Mouse (Mus musculus): Measurements from ENCODE around the gene Rab5c. TPM values are rescaled to one million over a fixed set of nuclear protein-coding genes. Genes with fewer than 3 reads are reported as not detected.

The Rab5c gene
- total and polyA plus RNA-seq, 3 experiments, result 121 to 156 (median 150) TPM

DNA sequence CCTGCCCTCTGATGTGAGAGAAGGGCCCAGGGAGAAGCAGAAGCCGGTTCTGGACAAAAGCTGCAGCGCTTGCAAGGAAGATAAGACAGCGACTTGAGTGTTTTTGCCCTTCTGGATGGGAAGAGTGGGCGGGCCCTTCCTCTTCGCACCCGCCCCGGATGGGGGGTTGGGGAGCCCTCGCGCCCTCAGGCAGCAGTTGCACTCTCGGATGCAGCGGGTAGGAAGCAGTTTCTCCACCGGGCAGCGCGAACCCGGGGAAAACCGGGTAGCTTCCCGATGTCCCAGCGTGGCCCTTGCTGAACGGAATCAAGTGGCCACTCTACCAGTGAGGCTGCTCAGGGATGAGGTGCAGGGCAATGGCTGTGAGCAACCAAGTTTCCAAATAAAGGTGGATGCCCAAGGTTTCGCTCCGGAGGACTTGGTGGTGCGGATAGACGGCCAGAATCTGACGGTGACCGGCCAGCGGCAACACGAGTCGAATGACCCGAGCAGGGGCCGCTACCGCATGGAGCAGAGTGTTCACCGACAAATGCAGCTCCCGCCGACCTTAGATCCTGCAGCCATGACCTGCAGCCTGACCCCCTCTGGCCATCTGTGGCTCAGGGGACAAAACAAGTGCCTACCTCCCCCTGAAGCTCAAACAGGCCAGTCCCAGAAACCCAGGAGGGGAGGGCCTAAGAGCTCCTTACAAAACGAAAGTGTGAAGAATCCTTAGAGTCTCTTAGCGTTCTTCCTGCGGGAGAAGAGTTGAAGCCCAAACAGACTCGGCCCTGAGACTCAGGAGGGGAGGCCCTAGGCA lies 24.1 kb downstream of the Rab5c start, which contains the start of gene Hspb9:
TSS of gene Hspb9 (plus strand) at position 116 of the 799 bp plus-strand sequence.
- peaks cover 9 to 20% of the 10 kb centered on the region in 2 experiments for H3K4me1 ChIP-seq (ENCODE audit: control insufficient read depth in 1 of 2, insufficient read depth in 2 of 2)
- no peaks in the 10 kb centered on the region for H3K9me3 ChIP-seq (replicated peaks; ENCODE audit: low read length)
- H3K27me3 ChIP-seq (replicated peaks), result no peaks in the 10 kb centered on the region
- no peak for TF ChIP-seq MEF2A (IDR thresholded peaks at IDR 0.05; ENCODE audit: borderline replicate concordance, low read depth, low read length)
- TF ChIP-seq MAFK (IDR thresholded peaks at IDR 0.05; ENCODE audit: insufficient replicate concordance, low read length), result no peak
- TF ChIP-seq ETS1 (conservative IDR thresholded peaks at IDR 0.05; ENCODE audit: low read depth, low read length), result no peak
- dilution Hi-C loops (cut with MboI; ENCODE audit: extremely low pct_ligation_motif_present, extremely low pct_unique_long_range_greater_than_20kb, low sequenced_read_pairs) (no loop called here), in situ Hi-C loops (cut with MboI; ENCODE audit: low pct_ligation_motif_present, low pct_unique_long_range_greater_than_20kb, low sequenced_read_pairs) (no loop called here)
- H3K4me2 ChIP-seq (ENCODE audit: insufficient read depth, low read depth, poor library complexity, severe bottlenecking), result no peak within 1 kb of the TSS
- peaks cover 60 to 82% of the 10 kb centered on the region in 2 experiments for H3K36me3 ChIP-seq (replicated peaks in 1 of 2; ENCODE audit: control insufficient read depth in 1 of 2, insufficient read depth in 1 of 2, low read length in 1 of 2)
- no peak within 1 kb of the TSS for H3K4me3 ChIP-seq (replicated peaks in 1 of 3; ENCODE audit: low read depth in 2 of 3, low read length in 2 of 3, poor library complexity in 1 of 3)
- H3K79me2 ChIP-seq (replicated peaks; ENCODE audit: control insufficient read depth, extremely low read depth, insufficient read depth, poor library complexity, severe bottlenecking), result peaks cover 4% of the 10 kb centered on the region; the same call in 1 of the 2 replicates
- H3K9ac ChIP-seq (ENCODE audit: insufficient read depth, low read depth), result peak within 1 kb of the TSS; percentile 97; the same call in 1 of the 2 replicates
- no peak for DNase-seq (ENCODE audit: extremely low read depth)
- H3K27ac ChIP-seq (ENCODE audit: insufficient read depth, low read depth), result no peak within 1 kb of the TSS

DNA sequence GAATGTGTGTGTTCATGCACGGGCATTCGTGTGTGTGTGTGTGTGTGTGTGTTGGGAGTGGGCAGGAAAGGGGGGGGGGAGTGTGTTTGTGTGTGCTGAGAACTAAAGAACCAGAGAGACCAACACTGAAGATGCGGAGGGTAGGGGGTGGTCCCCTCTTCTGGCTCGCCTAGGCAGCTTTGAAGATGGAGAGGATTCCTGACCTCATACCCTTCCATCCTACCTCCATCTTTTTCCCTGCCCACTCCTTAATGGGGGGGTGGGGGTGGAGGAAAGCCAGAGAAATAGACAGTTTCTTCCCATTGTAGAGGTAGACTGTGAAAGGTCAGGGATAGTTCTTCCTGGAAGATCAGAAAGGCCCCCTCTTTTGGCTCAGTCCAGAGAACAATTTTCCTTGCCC lies 24.8 kb downstream of the Rab5c start:
- H3K4me3 ChIP-seq (replicated peaks in 1 of 3; ENCODE audit: low read depth in 2 of 3, low read length in 2 of 3, poor library complexity in 1 of 3), result no peak overlapping the region
- H3K36me3 ChIP-seq (replicated peaks in 1 of 2; ENCODE audit: control insufficient read depth in 1 of 2, insufficient read depth in 1 of 2, low read length in 1 of 2), result peaks cover 61 to 82% of the 10 kb centered on the region in 2 experiments
- H3K27ac ChIP-seq (ENCODE audit: insufficient read depth, low read depth), result no peak overlapping the region
- no peaks in the 10 kb centered on the region for H3K9me3 ChIP-seq (replicated peaks; ENCODE audit: low read length)
- peaks cover 9 to 28% of the 10 kb centered on the region in 2 experiments for H3K4me1 ChIP-seq (ENCODE audit: control insufficient read depth in 1 of 2, insufficient read depth in 2 of 2)
- H3K4me2 ChIP-seq (ENCODE audit: insufficient read depth, low read depth, poor library complexity, severe bottlenecking), result no peak overlapping the region
- no peak for DNase-seq (ENCODE audit: extremely low read depth)
- dilution Hi-C loops (cut with MboI; ENCODE audit: extremely low pct_ligation_motif_present, extremely low pct_unique_long_range_greater_than_20kb, low sequenced_read_pairs), result no loop called here
- peaks cover 4% of the 10 kb centered on the region; the same call in 1 of the 2 replicates for H3K79me2 ChIP-seq (replicated peaks; ENCODE audit: control insufficient read depth, extremely low read depth, insufficient read depth, poor library complexity, severe bottlenecking)
- H3K9ac ChIP-seq (ENCODE audit: insufficient read depth, low read depth), result no peak overlapping the region
- TF ChIP-seq ZKSCAN1 (IDR thresholded peaks at IDR 0.05; ENCODE audit: borderline replicate concordance, low read depth, low read length) (no peak), GABPA (IDR thresholded peaks at IDR 0.05; ENCODE audit: insufficient replicate concordance, low read depth, low read length) (no peak), NRF1 (IDR thresholded peaks at IDR 0.05; ENCODE audit: low read depth, low read length) (no peak), POLR2AphosphoS2 (IDR thresholded peaks at IDR 0.05; ENCODE audit: low read depth, low read length) (0 out of 2 replicates have a peak, but pooled peaks have one; percentile 1)
- no peaks in the 10 kb centered on the region for H3K27me3 ChIP-seq (replicated peaks)
- in situ Hi-C loops (cut with MboI; ENCODE audit: low pct_ligation_motif_present, low pct_unique_long_range_greater_than_20kb, low sequenced_read_pairs), result no loop called here

DNA sequence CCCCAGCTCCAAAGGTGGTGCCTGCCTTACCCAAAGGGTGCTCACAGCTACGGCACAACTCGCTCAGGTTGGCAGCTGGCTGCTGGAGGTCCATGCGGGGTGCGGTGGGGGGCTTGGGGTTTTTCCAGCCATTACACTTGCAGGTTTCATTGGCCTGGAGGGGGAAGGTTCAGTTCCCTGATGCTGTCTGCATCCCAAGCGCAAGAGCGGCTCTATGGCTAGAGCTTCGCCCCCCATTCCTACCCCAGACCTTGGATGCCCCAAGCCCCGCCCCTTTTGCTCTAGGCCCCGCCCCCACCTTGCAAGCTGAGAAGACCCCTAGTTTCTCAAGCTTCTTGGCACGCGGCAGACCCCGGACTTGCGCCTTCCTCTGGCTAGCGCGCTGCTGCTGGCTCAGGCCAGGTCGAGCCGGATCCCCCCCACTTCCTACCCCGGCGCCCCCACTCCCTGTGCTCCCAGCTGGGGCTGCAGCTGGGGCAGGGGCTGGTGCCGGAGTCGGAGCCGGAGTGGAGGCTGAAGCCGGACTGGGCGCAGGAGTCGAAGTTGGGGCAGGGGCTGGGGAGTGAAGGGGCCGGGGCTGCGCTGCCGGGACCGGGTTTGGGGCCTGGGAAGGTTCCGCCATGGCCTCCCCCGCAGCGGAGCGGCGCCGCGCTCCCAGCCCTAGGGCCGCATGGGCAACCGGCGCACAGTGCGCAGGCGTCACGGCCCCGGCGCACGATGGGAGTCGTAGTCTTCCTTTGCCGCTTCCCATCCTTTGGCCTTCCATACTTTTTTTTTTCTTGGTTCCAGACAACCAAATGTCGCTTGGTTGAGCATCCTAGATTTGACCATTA lies 26.0 kb downstream of the Rab5c start, which contains the start of gene Kat2a:
TSS of gene Kat2a (minus strand) at position 683 of the 833 bp plus-strand sequence.
- dilution Hi-C loops (cut with MboI; ENCODE audit: extremely low pct_ligation_motif_present, extremely low pct_unique_long_range_greater_than_20kb, low sequenced_read_pairs), result no loop called here
- TF ChIP-seq POLR2AphosphoS2 (IDR thresholded peaks at IDR 0.05; ENCODE audit: low read depth, low read length), result no peak; the same call in 1 of the 2 replicates
- no peak for TF ChIP-seq SMC3 (IDR thresholded peaks at IDR 0.05; ENCODE audit: low read depth, low read length)
- TF ChIP-seq MAX (IDR thresholded peaks at IDR 0.05; ENCODE audit: low read length), result peak; percentile 96
- TF ChIP-seq RAD21 (IDR thresholded peaks at IDR 0.05; ENCODE audit: low read depth, low read length), result no peak
- no peak for TF ChIP-seq UBTF (IDR thresholded peaks at IDR 0.05; ENCODE audit: low read depth, low read length)
- peak; percentile 39 for TF ChIP-seq IRF4 (IDR thresholded peaks at IDR 0.05; ENCODE audit: low read depth, low read length)
- no peak; the same call in 1 of the 2 replicates for TF ChIP-seq ZKSCAN1 (IDR thresholded peaks at IDR 0.05; ENCODE audit: borderline replicate concordance, low read depth, low read length)
- no peak for TF ChIP-seq CTCF (conservative IDR thresholded peaks at IDR 0.05 in 1 of 2, IDR thresholded peaks at IDR 0.05 in 1 of 2; ENCODE audit: low read depth in 2 of 2, low read length in 2 of 2)
- peak; percentile 97 for TF ChIP-seq HCFC1 (IDR thresholded peaks at IDR 0.05; ENCODE audit: low read depth, low read length)
- no peak for TF ChIP-seq CHD1 (IDR thresholded peaks at IDR 0.05; ENCODE audit: low read depth, low read length)
- no peak for TF ChIP-seq ZC3H11A (IDR thresholded peaks at IDR 0.05; ENCODE audit: low read depth, low read length)
- no peak; the same call in 1 of the 2 replicates for TF ChIP-seq USF1 (IDR thresholded peaks at IDR 0.05; ENCODE audit: low read depth, low read length)
- no peak for TF ChIP-seq MAFK (IDR thresholded peaks at IDR 0.05; ENCODE audit: insufficient replicate concordance, low read length)
- TF ChIP-seq TCF12 (IDR thresholded peaks at IDR 0.05; ENCODE audit: low read depth, low read length), result peak; percentile 83
- TF ChIP-seq NRF1 (IDR thresholded peaks at IDR 0.05; ENCODE audit: low read depth, low read length), result peak; percentile 94
- no peak for TF ChIP-seq E2F4 (IDR thresholded peaks at IDR 0.05; ENCODE audit: insufficient replicate concordance, low read depth, low read length)
- TF ChIP-seq GABPA (IDR thresholded peaks at IDR 0.05; ENCODE audit: insufficient replicate concordance, low read depth, low read length), result peak; percentile 77; the same call in 1 of the 2 replicates

More for the DNA sequence above, 26.0 kb downstream of the Rab5c start, which contains the start of gene Kat2a:
- Histone ChIP-seq H3K4me1 (ENCODE audit: control insufficient read depth in 1 of 2, insufficient read depth in 2 of 2) (peaks cover 9 to 40% of the 10 kb centered on the region in 2 experiments), H3K79me2 (replicated peaks; ENCODE audit: control insufficient read depth, extremely low read depth, insufficient read depth, poor library complexity, severe bottlenecking) (peaks cover 4% of the 10 kb centered on the region; the same call in 1 of the 2 replicates), H3K36me3 (replicated peaks in 1 of 2; ENCODE audit: control insufficient read depth in 1 of 2, insufficient read depth in 1 of 2, low read length in 1 of 2) (peaks cover 57 to 82% of the 10 kb centered on the region in 2 experiments), H3K27me3 (replicated peaks) (no peaks in the 10 kb centered on the region), H3K27ac (ENCODE audit: insufficient read depth, low read depth) (peak within 1 kb of the TSS; percentile 24; the same call in 1 of the 2 replicates), H3K4me3 (replicated peaks in 1 of 3; ENCODE audit: low read depth in 2 of 3, low read length in 2 of 3, poor library complexity in 1 of 3) (peak within 1 kb of the TSS; percentile 72 to 99 (median 73)), H3K4me2 (ENCODE audit: insufficient read depth, low read depth, poor library complexity, severe bottlenecking) (peak within 1 kb of the TSS; percentile 75), H3K9me3 (replicated peaks; ENCODE audit: low read length) (no peaks in the 10 kb centered on the region), H3K9ac (ENCODE audit: insufficient read depth, low read depth) (peak within 1 kb of the TSS; percentile 97)
- DNase-seq (ENCODE audit: extremely low read depth), result peak; percentile 82
- in situ Hi-C loops (cut with MboI; ENCODE audit: low pct_ligation_motif_present, low pct_unique_long_range_greater_than_20kb, low sequenced_read_pairs), result no loop called here
